Mouse (Mus musculus): ENCODE results near the gene Gucy2g.

- TF ChIP-seq CTCF (IDR thresholded peaks at IDR 0.05; ENCODE audit: borderline replicate concordance, extremely low read depth, insufficient read depth, insufficient read length) (no peak), POLR2A (IDR thresholded peaks at IDR 0.05; ENCODE audit: borderline replicate concordance, extremely low read depth, insufficient read depth, insufficient read length, poor library complexity, severe bottlenecking) (no peak)
Measured at GRCm38 (mm10) chr19:55164162-55164561, 76.9 kb downstream of the Gucy2g start.

Data from brain, embryonic 14.5 days (tissue).